Mouse (Mus musculus): Measurements from ENCODE around the gene Igsf21.
A peak's percentile ranks its signal among the peaks of the same experiment; 100 is the strongest.

Igsf21 gene

GRCm38 (mm10) chr4:140094835-140095234 is 151.7 kb downstream of the Igsf21 start:
- no peak for DNase-seq

GRCm38 (mm10) chr4:140092367-140092766 is 154.2 kb downstream of the Igsf21 start:
- no peak for DNase-seq

GRCm38 (mm10) chr4:140091693-140092092 is 154.9 kb downstream of the Igsf21 start:
- DNase-seq = no peak

GRCm38 (mm10) chr4:140089676-140090075 is 156.9 kb downstream of the Igsf21 start:
- DNase-seq = no peak

GRCm38 (mm10) chr4:140088711-140089440 is 157.7 kb downstream of the Igsf21 start:
- DNase-seq = no peak

- DNase-seq = no peak
Observed at GRCm38 (mm10) chr4:140086192-140086591, 160.4 kb downstream of the Igsf21 start.

GRCm38 (mm10) chr4:140084521-140085011 is 162.0 kb downstream of the Igsf21 start:
- no peak for DNase-seq

GRCm38 (mm10) chr4:140084064-140084463 is 162.5 kb downstream of the Igsf21 start:
- DNase-seq = no peak

- no peak for DNase-seq
Observed at GRCm38 (mm10) chr4:140078416-140078815, 168.2 kb downstream of the Igsf21 start.

- DNase-seq = no peak
Observed at GRCm38 (mm10) chr4:140077615-140078014, 169.0 kb downstream of the Igsf21 start.

GRCm38 (mm10) chr4:140076852-140077563 is 169.6 kb downstream of the Igsf21 start:
- no peak for DNase-seq

GRCm38 (mm10) chr4:140076428-140076827 is 170.2 kb downstream of the Igsf21 start:
- DNase-seq = no peak

GRCm38 (mm10) chr4:140071047-140071446 is 175.5 kb downstream of the Igsf21 start:
- DNase-seq = no peak

- DNase-seq = no peak
Observed at GRCm38 (mm10) chr4:140070331-140070652, 176.3 kb downstream of the Igsf21 start.

GRCm38 (mm10) chr4:140069563-140070330 is 176.8 kb downstream of the Igsf21 start:
- DNase-seq = no peak

- DNase-seq = no peak
Observed at GRCm38 (mm10) chr4:140068468-140068867, 178.1 kb downstream of the Igsf21 start.

GRCm38 (mm10) chr4:140066011-140066410 is 180.6 kb downstream of the Igsf21 start:
- DNase-seq = peak; percentile 16

- DNase-seq = no peak
Observed at GRCm38 (mm10) chr4:140063153-140063671, 183.4 kb downstream of the Igsf21 start.

GRCm38 (mm10) chr4:140060251-140060650 is 186.3 kb downstream of the Igsf21 start:
- no peak for DNase-seq

- DNase-seq = no peak
Observed at GRCm38 (mm10) chr4:140053042-140053441, 193.5 kb downstream of the Igsf21 start.

GRCm38 (mm10) chr4:140052575-140052974 is 194.0 kb downstream of the Igsf21 start:
- no peak for DNase-seq

- no peak for DNase-seq
Observed at GRCm38 (mm10) chr4:140047807-140048362, 198.7 kb downstream of the Igsf21 start.

- no peak for DNase-seq
Observed at GRCm38 (mm10) chr4:140043953-140044352, 202.6 kb downstream of the Igsf21 start.
